Mouse (Mus musculus): ENCODE results near the gene Ccser1.
A peak's percentile ranks its signal among the peaks of the same experiment; 100 is the strongest.

Ccser1 gene

GRCm38 (mm10) chr6:61179949-61180755 is at the start of gene Ccser1:
TSS of gene Ccser1 (plus strand) at chr6:61180324.
- DNase-seq = peak; percentile 38

GRCm38 (mm10) chr6:61136436-61136835 is 43.7 kb upstream of the Ccser1 start:
- DNase-seq = no peak

GRCm38 (mm10) chr6:61143031-61143430 is 37.1 kb upstream of the Ccser1 start:
- no peak for DNase-seq

- DNase-seq = no peak
These were observed 27.2 kb upstream of the Ccser1 start for GRCm38 (mm10) chr6:61152924-61153323.

GRCm38 (mm10) chr6:61154654-61155053 is 25.5 kb upstream of the Ccser1 start:
- DNase-seq = no peak

- DNase-seq = no peak
These were observed 25.0 kb upstream of the Ccser1 start for GRCm38 (mm10) chr6:61155059-61155629.

GRCm38 (mm10) chr6:61155718-61156117 is 24.4 kb upstream of the Ccser1 start:
- DNase-seq = no peak

GRCm38 (mm10) chr6:61162117-61162516 is 18.0 kb upstream of the Ccser1 start:
- DNase-seq = no peak

- DNase-seq = no peak
These were observed 13.2 kb upstream of the Ccser1 start for GRCm38 (mm10) chr6:61166891-61167290.

GRCm38 (mm10) chr6:61176126-61176525 is 4.0 kb upstream of the Ccser1 start:
- no peak for DNase-seq

- no peak for DNase-seq
These were observed 2.6 kb upstream of the Ccser1 start for GRCm38 (mm10) chr6:61177476-61177875.

GRCm38 (mm10) chr6:61179641-61179948 is 529 bp upstream of the Ccser1 start:
- DNase-seq = no peak

GRCm38 (mm10) chr6:61180756-61181191 is 650 bp downstream of the Ccser1 start:
- DNase-seq = peak; percentile 3

- no peak for DNase-seq
These were observed 8.9 kb downstream of the Ccser1 start for GRCm38 (mm10) chr6:61189029-61189428.

- DNase-seq = no peak
These were observed 11.7 kb downstream of the Ccser1 start for GRCm38 (mm10) chr6:61191597-61192386.

- DNase-seq = no peak
These were observed 23.2 kb downstream of the Ccser1 start for GRCm38 (mm10) chr6:61203344-61203743.

GRCm38 (mm10) chr6:61206042-61206441 is 25.9 kb downstream of the Ccser1 start:
- no peak for DNase-seq

GRCm38 (mm10) chr6:61206619-61207018 is 26.5 kb downstream of the Ccser1 start:
- DNase-seq = no peak

- no peak for DNase-seq
These were observed 30.1 kb downstream of the Ccser1 start for GRCm38 (mm10) chr6:61210061-61210737.

GRCm38 (mm10) chr6:61215705-61216104 is 35.6 kb downstream of the Ccser1 start:
- DNase-seq = no peak

GRCm38 (mm10) chr6:61216514-61216913 is 36.4 kb downstream of the Ccser1 start:
- DNase-seq = no peak

- no peak for DNase-seq
These were observed 37.6 kb downstream of the Ccser1 start for GRCm38 (mm10) chr6:61217717-61218116.

- DNase-seq = no peak
These were observed 43.4 kb downstream of the Ccser1 start for GRCm38 (mm10) chr6:61223563-61223962.
